Mouse (Mus musculus) c-Kit-positive CD71-positive TER-119-negative erythroid progenitor cells, embryonic 14.5 days (primary cell): Measurements from ENCODE around the gene Ggt5.

ENCODE experiments used
- DNase-seq: peaks from one replicate; pipeline ENCODE4 v3.0.0-alpha.2; 2013; ENCODE audit warnings: low read depth

The Ggt5 gene

GRCm38 (mm10) chr10:75626991-75627390 is 37.9 kb downstream of the Ggt5 start:
- no peak for DNase-seq

GRCm38 (mm10) chr10:75627490-75627889 is 38.4 kb downstream of the Ggt5 start:
- no peak for DNase-seq

GRCm38 (mm10) chr10:75632633-75633032 is 43.5 kb downstream of the Ggt5 start:
- DNase-seq = no peak

- DNase-seq = no peak
Observed at GRCm38 (mm10) chr10:75633048-75633447, 43.9 kb downstream of the Ggt5 start.

GRCm38 (mm10) chr10:75633576-75634139 is 44.5 kb downstream of the Ggt5 start:
- DNase-seq = no peak

GRCm38 (mm10) chr10:75634610-75635009 is 45.5 kb downstream of the Ggt5 start:
- no peak for DNase-seq

GRCm38 (mm10) chr10:75635019-75635692 is 46.0 kb downstream of the Ggt5 start:
- DNase-seq = no peak

- peak; percentile 67 for DNase-seq
Observed at GRCm38 (mm10) chr10:75635693-75636055, 46.5 kb downstream of the Ggt5 start.

- DNase-seq = no peak
Observed at GRCm38 (mm10) chr10:75636084-75636786, 47.1 kb downstream of the Ggt5 start.

GRCm38 (mm10) chr10:75637711-75638110 is 48.6 kb downstream of the Ggt5 start:
- DNase-seq = no peak

GRCm38 (mm10) chr10:75641721-75642222 is 52.6 kb downstream of the Ggt5 start:
- peak; percentile 23 for DNase-seq

- DNase-seq = no peak
Observed at GRCm38 (mm10) chr10:75642436-75642835, 53.3 kb downstream of the Ggt5 start.

GRCm38 (mm10) chr10:75642891-75643290 is 53.8 kb downstream of the Ggt5 start:
- DNase-seq = no peak

GRCm38 (mm10) chr10:75643741-75644343 is 54.7 kb downstream of the Ggt5 start, which contains the start of gene Susd2:
Gene Susd2, minus strand, starts transcription at chr10:75644008.
- DNase-seq = peak; percentile 46

GRCm38 (mm10) chr10:75645616-75646015 is 56.5 kb downstream of the Ggt5 start:
- DNase-seq = no peak

GRCm38 (mm10) chr10:75646406-75646805 is 57.3 kb downstream of the Ggt5 start:
- DNase-seq = no peak

- DNase-seq = no peak
Observed at GRCm38 (mm10) chr10:75647362-75647761, 58.2 kb downstream of the Ggt5 start.

- DNase-seq = no peak
Observed at GRCm38 (mm10) chr10:75648091-75648490, 59.0 kb downstream of the Ggt5 start.

GRCm38 (mm10) chr10:75649001-75649400 is 59.9 kb downstream of the Ggt5 start:
- no peak for DNase-seq

GRCm38 (mm10) chr10:75649406-75649995 is 60.4 kb downstream of the Ggt5 start:
- no peak for DNase-seq

- no peak for DNase-seq
Observed at GRCm38 (mm10) chr10:75650306-75650902, 61.3 kb downstream of the Ggt5 start.
